Mouse (Mus musculus) myocyte (in vitro differentiated cells): Measurements from ENCODE around the gene Mfsd4a.

Source experiments
- CEBPB ChIP-seq: IDR thresholded peaks from 2 replicates; pipeline ENCODE4 v1.6.1; 2011; ENCODE audit warnings: mild to moderate bottlenecking, moderate library complexity; ENCODE audit not compliant: poor library complexity, insufficient read depth, severe bottlenecking
- E2F4 ChIP-seq: IDR thresholded peaks from one replicate; pipeline ENCODE4 v1.6.1; 2011; ENCODE audit warnings: mild to moderate bottlenecking, control low read depth, moderate library complexity; ENCODE audit not compliant: insufficient read depth
- MYOD1 ChIP-seq, 3 experiments: IDR thresholded peaks; one replicate each; pipeline ENCODE4 v1.6.1; 2011; ENCODE audit warnings: control low read depth in 2 of 3, low read depth in 2 of 3, mild to moderate bottlenecking in 2 of 3, moderate library complexity in 1 of 3; ENCODE audit not compliant: insufficient read length in 2 of 3, control insufficient read depth in 1 of 3
- POLR2A ChIP-seq: IDR thresholded peaks from one replicate; pipeline ENCODE4 v1.6.1; 2011; ENCODE audit warnings: low read depth, mild to moderate bottlenecking, control low read depth, moderate library complexity; ENCODE audit not compliant: insufficient read length
- POLR2AphosphoS2 ChIP-seq: IDR thresholded peaks from one replicate; pipeline ENCODE4 v1.6.1; 2011; ENCODE audit warnings: low read depth, control low read depth; ENCODE audit not compliant: insufficient read length
- TCF3 ChIP-seq: IDR thresholded peaks from one replicate; pipeline ENCODE4 v1.6.1; 2011; ENCODE audit warnings: low read depth, control low read depth; ENCODE audit not compliant: insufficient read length
- USF1 ChIP-seq: IDR thresholded peaks from one replicate; pipeline ENCODE4 v1.6.1; 2011; ENCODE audit warnings: low read depth, mild to moderate bottlenecking, control low read depth, moderate library complexity

DNA sequence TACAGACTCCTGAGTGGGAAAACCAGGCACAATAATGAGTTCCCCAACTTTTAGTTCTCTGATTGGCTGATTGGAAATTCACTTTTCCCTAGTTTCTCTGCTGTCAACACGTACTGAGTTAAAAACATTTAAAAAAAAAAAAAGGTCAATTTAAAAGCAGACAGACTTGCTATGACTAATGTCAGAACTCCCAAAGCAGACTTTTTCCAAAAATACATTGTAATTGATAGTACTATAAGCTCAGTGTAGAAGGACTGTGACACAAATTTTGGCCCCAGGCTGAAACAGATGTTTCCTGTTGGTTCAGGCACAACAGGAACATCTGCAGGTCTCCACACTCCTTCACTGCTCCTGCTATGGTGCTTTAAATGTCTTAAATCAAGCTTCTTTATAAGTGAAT lies 64.0 kb downstream of the Mfsd4a start:
- TF ChIP-seq MYOD1 (IDR thresholded peaks at IDR 0.05; ENCODE audit: control insufficient read depth in 1 of 3, insufficient read length in 2 of 3, low read depth in 2 of 3) (no peak), POLR2A (no peak), CEBPB (no peak), POLR2AphosphoS2 (no peak), E2F4 (no peak), TCF3 (no peak), USF1 (no peak)
